Mouse (Mus musculus) liver, adult (tissue): ENCODE measurements at regions not wholly inside any gene's neighbourhood (a gene's known extent, or its start where the extent isn't known, plus 50 kb on each side); places are given as distances from the start of the nearest gene placed in this dataset.

Experiments used
- GATA4 ChIP-seq: IDR thresholded peaks from 2 replicates; pipeline ENCODE4 v1.6.1; 2014; ENCODE audit warnings: mild to moderate bottlenecking, low read length; ENCODE audit not compliant: insufficient replicate concordance

- TF ChIP-seq GATA4: no peak
These were observed 62.8 kb upstream of the Las1l start for GRCm38 (mm10) chrX:96019556-96019955.

DNA sequence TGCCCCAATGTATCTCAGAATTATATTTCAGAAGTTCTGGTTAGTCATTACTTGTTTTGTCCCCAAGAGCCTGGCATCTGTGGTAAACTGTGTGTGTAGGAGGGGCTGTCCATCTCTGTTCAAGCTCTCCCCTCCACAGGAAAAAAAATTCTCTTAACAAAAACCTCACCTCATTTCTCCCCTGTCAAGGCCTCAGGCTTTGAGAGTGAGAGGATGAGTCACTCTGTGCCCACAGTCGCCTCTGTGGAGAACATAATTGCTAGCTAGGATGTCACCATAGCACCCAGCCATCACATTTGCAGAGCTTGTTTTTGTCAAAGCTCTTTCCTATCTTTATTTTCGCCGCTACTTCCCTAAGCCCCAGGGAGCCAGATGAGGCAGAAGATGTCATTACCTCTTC lies 63.6 kb upstream of the Las1l start:
- no peak for TF ChIP-seq GATA4

GRCm38 (mm10) chrX:96025374-96025773 lies 68.6 kb upstream of the Las1l start:
- TF ChIP-seq GATA4: peak; percentile 81

DNA sequence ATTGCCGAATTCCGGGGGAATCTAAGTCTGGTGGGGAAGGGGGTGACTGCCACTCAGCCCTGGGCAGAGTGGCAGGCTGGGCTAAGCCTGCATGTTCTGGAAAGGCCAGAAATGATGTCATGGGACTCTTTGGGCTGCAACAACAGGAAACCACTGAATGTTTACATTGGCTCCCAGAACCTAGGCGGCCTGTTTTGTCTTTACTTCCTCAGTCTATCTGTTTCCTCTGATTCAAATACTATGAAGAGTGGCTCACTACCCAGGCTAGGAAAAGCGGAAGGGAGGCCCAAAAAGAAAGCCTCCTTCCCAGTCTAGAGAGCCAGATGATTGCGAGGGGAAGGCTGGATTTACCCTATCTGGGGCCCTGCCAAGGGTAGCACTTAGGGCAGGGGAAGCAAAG lies 69.1 kb upstream of the Las1l start:
- peak; percentile 30; the same call in 1 of the 2 replicates for TF ChIP-seq GATA4

- TF ChIP-seq GATA4: no peak
These were observed 64.3 kb upstream of the Msn start for GRCm38 (mm10) chrX:96031591-96031990.

- TF ChIP-seq GATA4: no peak
These were observed 60.5 kb upstream of the Msn start for GRCm38 (mm10) chrX:96035307-96035706.

DNA sequence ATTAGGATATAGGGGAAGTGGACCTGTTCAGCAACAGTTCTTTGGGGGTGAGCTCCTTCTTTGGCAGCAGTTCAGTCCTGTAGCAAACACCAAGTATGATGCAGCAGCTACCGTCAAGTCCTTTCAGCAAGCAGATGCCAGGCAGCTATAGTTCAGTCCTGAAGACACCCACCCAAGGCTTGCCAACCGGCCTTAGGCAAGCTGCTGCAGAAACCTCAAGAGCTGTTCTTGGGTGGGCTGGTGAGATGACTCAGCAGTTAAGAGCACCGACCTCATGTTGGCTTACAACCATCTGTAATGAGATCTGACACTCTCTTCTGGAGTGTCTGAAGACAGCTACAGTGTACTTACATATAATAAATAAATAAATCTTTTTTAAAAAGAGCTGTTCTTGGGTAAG lies 53.6 kb upstream of the Msn start:
- TF ChIP-seq GATA4: no peak
